Mouse (Mus musculus): ENCODE results near the gene Rab3il1. TPM values are rescaled to one million over a fixed set of nuclear protein-coding genes. Genes with fewer than 3 reads are reported as not detected.
"Not testable (repeated sequence)": the region's sequence is repeated elsewhere in the genome, so short reads cannot be mapped to it uniquely, and the experiment has no call there.

Rab3il1 gene
- polyA plus RNA-seq, 1 experiment from 2014 or later, result 26.2 TPM

DNA sequence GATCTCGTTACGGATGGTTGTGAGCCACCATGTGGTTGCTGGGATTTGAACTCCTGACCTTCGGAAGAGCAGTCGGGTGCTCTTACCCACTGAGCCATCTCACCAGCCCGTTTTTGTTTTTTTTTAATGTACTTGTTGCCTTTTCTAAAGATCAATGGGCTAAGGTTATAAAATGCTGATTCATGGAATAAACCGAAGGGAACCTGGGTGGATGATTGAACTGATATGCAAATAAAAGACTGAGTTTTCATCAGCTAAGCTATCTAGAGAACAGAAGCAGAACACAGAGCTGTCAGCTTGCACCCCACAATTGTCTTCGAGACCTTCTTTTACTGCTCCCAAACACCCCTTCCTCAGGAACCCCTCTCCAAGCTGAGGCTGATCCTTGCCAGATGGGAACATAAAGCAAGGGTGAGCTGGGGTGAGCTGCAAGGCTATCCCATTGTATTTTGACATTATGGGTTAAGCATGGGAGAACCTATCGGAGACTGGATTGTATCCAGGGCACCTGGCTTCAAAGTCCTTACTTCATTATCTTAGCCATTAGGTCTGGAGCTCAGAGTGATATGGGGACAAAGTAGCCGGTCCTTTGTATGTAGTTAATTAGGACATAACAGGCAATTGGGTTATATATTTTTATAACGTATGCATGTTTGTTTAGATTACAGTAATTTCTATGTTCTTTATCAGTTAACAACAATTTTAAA lies 33.2 kb upstream of the Rab3il1 start:
- H3K4me1 ChIP-seq (replicated peaks), result no peaks in the 10 kb centered on the region
- 73% methylated on average over 10 of the region's 10 CpGs for WGBS
- no peaks in the 10 kb centered on the region for H3K9me3 ChIP-seq
- H3K4me3 ChIP-seq, result no peak overlapping the region
- no peak overlapping the region for H3K27ac ChIP-seq (replicated peaks)
- H3K9ac ChIP-seq, result no peak overlapping the region
- no peaks in the 10 kb centered on the region for H3K27me3 ChIP-seq
- no peak for ATAC-seq (ENCODE audit: low read depth)
- no peak overlapping the region for H3K4me2 ChIP-seq
- H3K36me3 ChIP-seq, result no peaks in the 10 kb centered on the region

DNA sequence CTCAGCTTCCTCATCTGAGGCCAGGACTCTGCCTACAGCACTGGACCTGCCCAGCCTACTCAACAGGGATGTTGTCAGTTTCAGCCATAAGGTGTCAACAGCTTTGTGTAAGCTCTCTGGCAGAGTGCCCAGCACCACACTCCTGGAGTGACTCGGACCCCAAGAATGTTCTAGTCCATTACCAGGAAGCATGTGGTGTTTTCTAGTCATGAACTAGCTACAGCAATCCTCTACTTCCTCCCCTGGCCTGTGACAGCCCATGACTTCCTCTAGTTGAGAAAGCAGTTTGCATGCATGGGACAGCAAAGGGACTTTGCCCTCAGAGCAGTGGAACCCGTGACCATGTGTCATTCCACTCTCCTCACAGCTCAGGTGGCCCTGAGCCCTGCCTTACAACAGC lies 26.6 kb upstream of the Rab3il1 start:
- 70% methylated on average over 2 of the region's 2 CpGs for WGBS
- not testable (repeated sequence) for H3K36me3 ChIP-seq; H3K4me3 ChIP-seq; H3K27me3 ChIP-seq; ATAC-seq (ENCODE audit: low read depth); H3K4me1 ChIP-seq (replicated peaks); H3K9me3 ChIP-seq; H3K9ac ChIP-seq; H3K27ac ChIP-seq (replicated peaks); H3K4me2 ChIP-seq

DNA sequence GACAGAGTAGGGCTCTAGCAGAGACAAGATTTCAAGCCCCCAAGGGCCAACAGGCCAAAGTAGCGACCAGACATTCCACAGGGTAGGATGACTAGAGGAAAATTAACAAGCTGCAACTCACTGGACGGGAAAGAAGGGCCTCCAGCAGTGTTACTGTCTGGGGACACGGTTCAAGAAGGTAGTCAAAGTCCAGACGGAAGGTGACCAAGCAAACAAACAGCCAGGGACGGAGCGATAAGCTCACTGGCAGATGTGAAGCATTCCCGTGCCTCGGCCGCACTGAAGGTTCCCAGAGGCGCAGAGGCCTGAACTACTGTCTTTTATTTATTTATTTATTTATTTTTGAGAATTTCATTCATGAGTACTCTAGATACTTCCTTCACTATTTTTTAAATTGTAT lies 24.4 kb upstream of the Rab3il1 start:
- H3K4me3 ChIP-seq, result no peak overlapping the region
- WGBS, result 86% methylated on average over 10 of the region's 10 CpGs
- H3K27ac ChIP-seq (replicated peaks), result no peak overlapping the region
- H3K4me1 ChIP-seq (replicated peaks), result peaks cover 12% of the 10 kb centered on the region
- H3K9ac ChIP-seq, result no peak overlapping the region
- no peak overlapping the region for H3K4me2 ChIP-seq
- no peak for ATAC-seq (ENCODE audit: low read depth)
- H3K36me3 ChIP-seq, result no peaks in the 10 kb centered on the region
- no peaks in the 10 kb centered on the region for H3K27me3 ChIP-seq
- no peaks in the 10 kb centered on the region for H3K9me3 ChIP-seq

DNA sequence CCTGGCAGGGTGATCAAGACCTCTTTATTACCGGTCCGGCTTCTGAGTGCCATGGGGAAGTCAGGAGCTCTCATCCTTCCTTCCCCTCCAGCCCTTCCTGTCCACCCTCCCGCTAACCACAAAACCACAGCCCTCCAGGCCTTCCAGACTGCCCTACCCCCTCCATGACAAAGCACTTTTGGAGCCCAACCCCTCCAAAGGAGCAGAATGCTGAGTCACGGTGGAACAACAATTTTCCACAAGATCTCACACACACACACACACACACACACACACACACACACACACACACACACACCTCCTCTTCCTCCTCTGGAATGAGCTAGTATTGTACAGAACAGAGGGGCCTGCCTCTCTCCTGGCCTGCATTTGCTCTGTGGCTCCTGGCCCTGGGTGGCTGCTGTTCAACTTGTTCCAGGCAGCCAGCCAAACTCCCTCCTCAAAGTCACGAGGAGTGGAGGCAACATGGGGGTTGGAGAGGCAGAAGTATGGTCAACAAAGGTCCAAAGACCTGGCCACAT lies 23.0 kb upstream of the Rab3il1 start:
- H3K27me3 ChIP-seq, result no peaks in the 10 kb centered on the region
- no peak overlapping the region for H3K9ac ChIP-seq
- no peak overlapping the region for H3K4me3 ChIP-seq
- H3K36me3 ChIP-seq, result no peaks in the 10 kb centered on the region
- 65% methylated on average over 5 of the region's 5 CpGs for WGBS
- H3K4me1 ChIP-seq (replicated peaks), result peaks cover 16% of the 10 kb centered on the region
- no peak overlapping the region for H3K4me2 ChIP-seq
- H3K27ac ChIP-seq (replicated peaks), result no peak overlapping the region
- H3K9me3 ChIP-seq, result no peaks in the 10 kb centered on the region
- no peak for ATAC-seq (ENCODE audit: low read depth)

DNA sequence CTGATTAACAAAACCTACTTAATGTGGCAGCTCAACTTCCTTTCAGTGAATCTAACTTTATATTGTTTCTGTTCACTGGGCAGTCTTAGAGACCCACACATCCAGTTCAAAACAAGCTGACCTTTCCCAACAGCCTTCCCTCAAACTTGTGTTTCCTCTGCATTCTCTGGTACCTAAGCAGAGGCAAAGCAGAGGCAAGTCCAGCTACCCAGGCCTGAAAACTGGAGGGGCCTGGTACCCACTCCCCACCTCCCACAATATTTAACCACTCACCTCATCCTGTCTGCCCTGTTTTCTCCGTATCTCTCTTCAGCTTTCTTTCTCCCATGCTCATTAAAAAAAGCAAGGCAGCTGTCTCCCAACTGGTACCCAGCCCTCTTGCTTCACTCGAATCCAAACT lies 22.3 kb upstream of the Rab3il1 start:
- no peak overlapping the region for H3K27ac ChIP-seq (replicated peaks)
- H3K9me3 ChIP-seq, result no peaks in the 10 kb centered on the region
- peaks cover 23% of the 10 kb centered on the region for H3K4me1 ChIP-seq (replicated peaks)
- H3K27me3 ChIP-seq, result no peaks in the 10 kb centered on the region
- ATAC-seq (ENCODE audit: low read depth), result no peak
- H3K4me2 ChIP-seq, result no peak overlapping the region
- peaks cover 2% of the 10 kb centered on the region for H3K36me3 ChIP-seq
- no peak overlapping the region for H3K4me3 ChIP-seq
- WGBS, result 79% methylated on average over 2 of the region's 2 CpGs
- no peak overlapping the region for H3K9ac ChIP-seq

DNA sequence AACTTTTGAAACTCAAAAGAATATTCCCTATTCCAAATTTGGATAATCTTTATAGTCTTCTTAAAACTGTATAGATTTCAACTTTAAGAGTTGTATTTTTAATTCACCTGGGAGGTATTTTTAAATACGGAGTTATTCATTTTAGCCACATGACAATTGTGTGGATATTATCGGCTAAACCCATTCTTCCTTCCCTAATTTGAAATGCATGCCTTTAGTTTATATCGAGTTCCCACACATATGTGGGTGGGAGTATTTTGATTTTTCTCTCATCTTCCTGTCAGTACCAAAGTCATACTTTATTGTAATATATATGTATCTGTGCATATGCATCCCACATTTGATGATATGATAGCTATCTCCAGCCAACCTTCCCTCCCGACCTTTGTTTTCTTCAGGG lies 21.2 kb upstream of the Rab3il1 start, which contains the start of gene Fth1:
Gene Fth1, plus strand, starts transcription at position 341 of the 400 bp plus-strand sequence.
- peak within 1 kb of the TSS; percentile 95; the same call in 1 of the 2 replicates for H3K27ac ChIP-seq (replicated peaks)
- peaks cover 27% of the 10 kb centered on the region for H3K4me1 ChIP-seq (replicated peaks)
- no peaks in the 10 kb centered on the region for H3K9me3 ChIP-seq
- H3K27me3 ChIP-seq, result no peaks in the 10 kb centered on the region
- WGBS, result 90% methylated on average over 4 of the region's 4 CpGs
- H3K4me2 ChIP-seq, result peak within 1 kb of the TSS; percentile 88; the same call in 1 of the 2 replicates
- no peak within 1 kb of the TSS for H3K9ac ChIP-seq
- ATAC-seq (ENCODE audit: low read depth), result no peak
- peak within 1 kb of the TSS; percentile 84; the same call in 1 of the 2 replicates for H3K4me3 ChIP-seq
- peaks cover 13% of the 10 kb centered on the region for H3K36me3 ChIP-seq

DNA sequence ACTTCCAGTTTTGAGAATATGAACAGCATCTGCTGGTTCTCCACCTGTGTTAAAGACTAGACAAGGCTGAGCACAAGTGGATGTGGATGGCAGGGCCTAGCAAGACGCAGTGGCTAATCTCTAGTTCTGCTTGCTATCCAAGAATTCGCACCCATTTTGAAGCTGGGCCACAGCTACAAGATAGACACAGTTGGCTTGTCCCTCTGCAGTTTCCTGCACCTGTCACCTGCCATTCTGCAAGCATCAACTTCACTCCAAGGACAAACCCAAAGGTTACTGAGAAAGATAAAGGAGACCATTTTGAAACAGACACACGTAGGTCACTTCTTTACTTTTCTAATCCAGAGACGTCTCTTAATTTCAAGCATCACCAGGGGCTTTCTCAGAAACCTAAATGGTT lies 19.8 kb upstream of the Rab3il1 start:
- H3K4me1 ChIP-seq (replicated peaks), result peaks cover 27% of the 10 kb centered on the region
- H3K27me3 ChIP-seq, result no peaks in the 10 kb centered on the region
- peak overlapping the region; percentile 88 for H3K4me2 ChIP-seq
- H3K4me3 ChIP-seq, result peak overlapping the region; percentile 84
- ATAC-seq (ENCODE audit: low read depth), result no peak
- H3K36me3 ChIP-seq, result peaks cover 24% of the 10 kb centered on the region
- no peaks in the 10 kb centered on the region for H3K9me3 ChIP-seq
- peak overlapping the region; percentile 95 for H3K27ac ChIP-seq (replicated peaks)
- WGBS, result 69% methylated on average over 4 of the region's 4 CpGs
- peak overlapping the region; percentile 90 for H3K9ac ChIP-seq

DNA sequence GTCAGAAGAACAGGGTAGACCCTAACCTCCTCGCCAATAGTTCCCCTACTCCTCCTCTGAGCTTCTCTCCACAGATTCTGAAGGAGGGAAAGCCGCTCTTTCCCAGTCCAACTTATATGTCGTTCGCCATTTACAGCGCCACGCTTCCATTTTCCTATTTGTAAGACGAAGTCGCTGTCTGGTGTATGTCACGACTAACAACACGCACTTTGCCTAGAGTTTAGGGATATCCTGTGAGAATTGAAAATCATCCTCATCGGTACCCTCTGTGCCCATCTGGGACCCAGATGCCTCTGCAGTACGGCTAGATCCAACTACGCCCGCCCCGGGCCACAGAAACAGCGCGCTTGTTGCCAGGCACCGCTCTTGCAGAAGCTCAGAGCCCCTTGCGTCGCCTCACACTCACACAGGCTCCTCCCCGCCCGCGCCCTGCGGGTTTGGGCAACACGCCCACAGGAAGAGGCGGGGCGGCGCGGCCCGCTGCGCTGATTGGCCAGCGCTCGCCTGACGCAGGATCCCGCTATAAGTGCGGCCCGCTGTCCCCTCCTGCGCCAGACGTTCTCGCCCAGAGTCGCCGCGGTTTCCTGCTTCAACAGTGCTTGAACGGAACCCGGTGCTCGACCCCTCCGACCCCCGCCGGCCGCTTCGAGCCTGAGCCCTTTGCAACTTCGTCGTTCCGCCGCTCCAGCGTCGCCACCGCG lies 19.2 kb upstream of the Rab3il1 start:
- peak overlapping the region; percentile 84 for H3K4me3 ChIP-seq
- peak overlapping the region; percentile 90 for H3K9ac ChIP-seq

DNA sequence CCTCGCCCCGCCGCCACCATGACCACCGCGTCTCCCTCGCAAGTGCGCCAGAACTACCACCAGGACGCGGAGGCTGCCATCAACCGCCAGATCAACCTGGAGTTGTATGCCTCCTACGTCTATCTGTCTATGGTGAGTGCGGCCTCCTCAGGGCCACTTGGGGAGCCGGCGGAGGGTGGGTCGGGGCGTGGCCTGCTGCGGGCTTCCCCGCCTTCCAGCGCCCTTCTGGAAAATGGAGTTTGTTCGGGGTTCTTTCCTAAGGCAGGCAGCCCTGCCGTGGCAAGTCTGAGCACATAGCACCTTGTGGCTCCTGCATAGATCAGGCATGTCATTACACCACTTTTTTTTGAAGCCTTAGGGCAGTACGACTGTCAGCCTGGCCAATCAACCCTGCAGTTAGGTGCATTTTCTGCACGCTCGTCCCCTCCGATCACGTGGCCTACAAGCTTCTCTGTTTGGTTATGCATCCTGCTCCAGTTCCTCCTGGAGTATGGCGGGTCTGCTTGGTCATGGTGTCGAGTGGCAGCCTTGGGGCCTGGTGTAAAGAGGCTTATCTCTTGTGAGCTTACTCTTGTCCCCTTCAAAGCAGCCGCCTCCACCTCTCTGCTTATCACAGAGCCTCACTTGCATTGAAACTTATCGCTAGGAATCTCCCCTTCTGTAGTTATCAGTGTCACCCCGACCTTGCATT lies 18.5 kb upstream of the Rab3il1 start:
- Histone ChIP-seq H3K9me3 (no peaks in the 10 kb centered on the region), H3K27ac (replicated peaks) (peak overlapping the region; percentile 95), H3K4me3 (peak overlapping the region; percentile 84), H3K4me1 (replicated peaks) (peaks cover 27% of the 10 kb centered on the region), H3K36me3 (peaks cover 24% of the 10 kb centered on the region), H3K9ac (peak overlapping the region; percentile 90), H3K27me3 (no peaks in the 10 kb centered on the region), H3K4me2 (peak overlapping the region; percentile 88)
- WGBS, result under 1% methylated on average over 31 of the region's 31 CpGs
- ATAC-seq (ENCODE audit: low read depth), result peak; percentile 82

More for the DNA sequence above, 19.2 kb upstream of the Rab3il1 start:
- Histone ChIP-seq H3K27me3 (no peaks in the 10 kb centered on the region), H3K9me3 (no peaks in the 10 kb centered on the region), H3K27ac (replicated peaks) (peak overlapping the region; percentile 95), H3K36me3 (peaks cover 24% of the 10 kb centered on the region), H3K4me2 (peak overlapping the region; percentile 88), H3K4me1 (replicated peaks) (peaks cover 27% of the 10 kb centered on the region)
- under 1% methylated on average over 49 of the region's 59 CpGs for WGBS
- ATAC-seq (ENCODE audit: low read depth), result peak; percentile 98

DNA sequence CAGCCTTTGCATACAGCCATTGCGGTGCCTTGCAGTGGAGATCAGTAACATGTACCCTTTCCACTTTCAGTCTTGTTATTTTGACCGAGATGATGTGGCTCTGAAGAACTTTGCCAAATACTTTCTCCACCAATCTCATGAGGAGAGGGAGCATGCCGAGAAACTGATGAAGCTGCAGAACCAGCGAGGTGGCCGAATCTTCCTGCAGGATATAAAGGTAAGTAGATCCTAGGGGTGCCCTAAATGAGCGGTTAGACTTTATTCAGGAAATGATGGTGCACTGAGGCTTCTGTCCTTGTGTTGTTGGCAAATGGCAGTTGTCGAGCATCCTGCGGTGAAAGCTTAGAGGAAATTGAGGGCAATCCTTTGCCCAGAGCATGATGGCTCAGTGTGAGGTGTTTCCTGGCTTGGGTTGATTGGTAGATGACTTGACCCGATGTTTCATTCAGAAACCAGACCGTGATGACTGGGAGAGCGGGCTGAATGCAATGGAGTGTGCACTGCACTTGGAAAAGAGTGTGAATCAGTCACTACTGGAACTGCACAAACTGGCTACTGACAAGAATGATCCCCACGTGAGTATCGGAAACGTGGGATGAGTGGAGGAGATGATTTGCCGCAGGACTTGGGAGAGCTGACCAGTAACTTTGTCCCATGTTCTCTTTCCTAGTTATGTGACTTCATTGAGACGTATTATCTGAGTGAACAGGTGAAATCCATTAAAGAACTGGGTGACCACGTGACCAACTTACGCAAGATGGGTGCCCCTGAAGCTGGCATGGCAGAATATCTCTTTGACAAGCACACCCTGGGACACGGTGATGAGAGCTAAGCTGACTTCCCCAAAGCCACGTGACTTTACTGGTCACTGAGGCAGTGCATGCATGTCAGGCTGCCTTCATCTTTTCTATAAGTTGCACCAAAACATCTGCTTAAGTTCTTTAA lies 17.1 kb upstream of the Rab3il1 start:
- ATAC-seq (ENCODE audit: low read depth), result no peak
- H3K4me1 ChIP-seq (replicated peaks), result peaks cover 27% of the 10 kb centered on the region
- H3K9me3 ChIP-seq, result no peaks in the 10 kb centered on the region
- WGBS, result 89% methylated on average over 20 of the region's 20 CpGs
- H3K4me2 ChIP-seq, result peak overlapping the region; percentile 88
- H3K27ac ChIP-seq (replicated peaks), result no peak overlapping the region
- no peaks in the 10 kb centered on the region for H3K27me3 ChIP-seq
- H3K9ac ChIP-seq, result peak overlapping the region; percentile 90
- H3K36me3 ChIP-seq, result peaks cover 24% of the 10 kb centered on the region
- H3K4me3 ChIP-seq, result peak overlapping the region; percentile 84

DNA sequence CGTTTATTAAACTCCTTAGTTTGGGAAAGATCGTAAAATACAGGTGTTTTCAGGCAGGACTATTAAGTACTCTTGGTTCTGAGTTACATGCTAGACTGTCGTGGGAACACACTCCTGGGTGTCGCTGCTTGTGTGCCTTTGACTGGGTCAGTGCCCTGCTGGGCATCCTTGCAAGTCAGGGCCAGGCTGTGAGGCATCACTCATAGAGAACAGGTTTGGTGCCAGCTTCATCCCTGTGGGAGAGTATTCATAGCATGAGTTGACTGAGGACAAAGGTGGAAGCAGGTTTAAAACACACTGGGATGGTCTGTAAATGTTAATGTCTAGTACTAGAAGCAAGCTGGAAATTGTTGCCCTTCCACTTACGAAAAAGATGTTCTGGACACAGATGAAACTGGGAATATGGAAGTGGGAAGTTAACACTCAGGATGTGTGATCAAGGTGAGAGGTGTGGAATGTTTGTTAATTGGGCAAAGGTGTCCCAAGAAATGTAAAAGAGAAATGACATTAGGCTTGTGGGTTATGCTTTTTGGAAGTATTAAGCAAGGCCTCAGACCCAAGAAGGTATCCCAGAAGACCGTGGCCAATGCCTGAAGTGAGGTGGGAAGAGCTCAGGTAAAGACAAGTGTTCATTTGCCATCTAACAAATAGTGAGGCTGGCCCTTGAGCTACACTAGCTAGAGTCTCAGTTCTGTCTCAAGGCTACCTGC lies 16.1 kb upstream of the Rab3il1 start:
- H3K36me3 ChIP-seq, result peaks cover 24% of the 10 kb centered on the region
- H3K4me1 ChIP-seq (replicated peaks), result peaks cover 27% of the 10 kb centered on the region
- WGBS, result 96% methylated on average over 6 of the region's 6 CpGs
- no peak overlapping the region for H3K9ac ChIP-seq
- no peaks in the 10 kb centered on the region for H3K27me3 ChIP-seq
- no peak for ATAC-seq (ENCODE audit: low read depth)
- H3K27ac ChIP-seq (replicated peaks), result no peak overlapping the region
- H3K9me3 ChIP-seq, result no peaks in the 10 kb centered on the region
- H3K4me3 ChIP-seq, result no peak overlapping the region
- no peak overlapping the region for H3K4me2 ChIP-seq

Data from neural tube, embryonic 13.5 days (tissue).